Mouse (Mus musculus): ENCODE measurements around the gene Olfml3.

The Olfml3 gene

GRCm38 (mm10) chr3:103739329-103739728, 1.5 kb upstream of the Olfml3 start, which contains the start of gene Gm10964:
TSS of gene Gm10964 (plus strand) at chr3:103739366.
- no peak for DNase-seq (ENCODE audit: low read depth, low spot score)

GRCm38 (mm10) chr3:103737061-103737754, 593 bp downstream of the Olfml3 start:
- DNase-seq (ENCODE audit: low read depth, low spot score) = no peak

GRCm38 (mm10) chr3:103735776-103736600, 1.8 kb downstream of the Olfml3 start:
- DNase-seq (ENCODE audit: low read depth, low spot score) = no peak

GRCm38 (mm10) chr3:103734696-103735519, 2.9 kb downstream of the Olfml3 start:
- no peak for DNase-seq (ENCODE audit: low read depth, low spot score)

- peak; percentile 56 for DNase-seq (ENCODE audit: low read depth, low spot score)
Measured at GRCm38 (mm10) chr3:103733799-103734695, 3.8 kb downstream of the Olfml3 start.

- no peak for DNase-seq (ENCODE audit: low read depth, low spot score)
Measured at GRCm38 (mm10) chr3:103733176-103733575, 4.6 kb downstream of the Olfml3 start.

- DNase-seq (ENCODE audit: low read depth, low spot score) = no peak
Measured at GRCm38 (mm10) chr3:103732116-103732515, 5.7 kb downstream of the Olfml3 start.

- no peak for DNase-seq (ENCODE audit: low read depth, low spot score)
Measured at GRCm38 (mm10) chr3:103729850-103730249, 8.0 kb downstream of the Olfml3 start.

- DNase-seq (ENCODE audit: low read depth, low spot score) = no peak
Measured at GRCm38 (mm10) chr3:103727813-103728326, 9.9 kb downstream of the Olfml3 start.

GRCm38 (mm10) chr3:103726642-103727041, 11.2 kb downstream of the Olfml3 start:
- DNase-seq (ENCODE audit: low read depth, low spot score) = no peak

GRCm38 (mm10) chr3:103724137-103724536, 13.7 kb downstream of the Olfml3 start:
- DNase-seq (ENCODE audit: low read depth, low spot score) = no peak

- DNase-seq (ENCODE audit: low read depth, low spot score) = no peak
Measured at GRCm38 (mm10) chr3:103718728-103719127, 19.1 kb downstream of the Olfml3 start.

GRCm38 (mm10) chr3:103716774-103717760, 20.7 kb downstream of the Olfml3 start:
- DNase-seq (ENCODE audit: low read depth, low spot score) = no peak

GRCm38 (mm10) chr3:103715762-103716693, 21.8 kb downstream of the Olfml3 start:
- DNase-seq (ENCODE audit: low read depth, low spot score) = no peak

- no peak for DNase-seq (ENCODE audit: low read depth, low spot score)
Measured at GRCm38 (mm10) chr3:103714942-103715341, 22.9 kb downstream of the Olfml3 start.

- DNase-seq (ENCODE audit: low read depth, low spot score) = no peak
Measured at GRCm38 (mm10) chr3:103714236-103714875, 23.4 kb downstream of the Olfml3 start.

- no peak for DNase-seq (ENCODE audit: low read depth, low spot score)
Measured at GRCm38 (mm10) chr3:103712196-103712595, 25.6 kb downstream of the Olfml3 start.
